In the genomic region with DNA sequence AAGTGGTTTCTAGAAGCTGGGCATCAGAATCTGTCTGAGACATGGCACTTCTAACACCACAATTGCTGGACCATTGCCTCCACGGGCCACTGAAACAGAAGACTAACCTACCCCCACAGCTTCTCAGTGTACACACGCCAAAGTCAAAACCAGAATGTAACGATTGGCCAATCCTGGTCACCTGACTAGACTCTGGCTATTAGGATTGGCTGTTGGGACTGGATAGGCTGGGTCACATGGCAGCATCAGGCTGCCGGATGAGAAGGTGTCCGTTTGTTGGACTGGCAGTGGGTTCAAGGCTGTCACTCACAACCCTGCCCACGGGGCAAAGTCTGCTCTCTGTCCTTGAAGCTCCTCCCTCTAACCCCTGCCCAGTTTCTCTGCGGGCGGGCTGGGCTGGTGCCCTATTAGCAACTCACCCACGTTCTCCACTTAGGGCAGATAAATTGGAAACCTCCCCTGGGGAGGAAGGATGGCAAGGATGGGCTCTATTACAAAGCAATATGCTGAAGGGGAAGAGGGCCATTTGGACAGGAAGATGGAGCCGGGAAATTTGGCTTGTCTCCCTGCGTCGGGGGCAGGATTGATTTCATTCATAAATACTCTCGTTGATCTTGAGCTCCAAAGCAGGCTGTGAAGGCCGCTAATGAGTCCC, we compare ENCODE assay signal across 24 mouse cellular contexts.
DNase-seq lines count a peak whose midpoint lies in the region; TF ChIP-seq lines count a peak whose summit lies in the region.
"Had no signal": no experiment of that assay in that cellular context is flagged by ENCODE, and none has a peak within 500 bp of the region (broad histone marks: within the 10 kb centered on the region; RNA-seq: fewer than 3 reads in every experiment).

No protein-coding gene starts in this region.

- no peak for TF ChIP-seq EP300 in CH12.LX (IDR thresholded peaks at IDR 0.05; ENCODE audit: low read length)

- H3K27me3 ChIP-seq in CH12.LX (replicated peaks): peaks cover 82% of the 10 kb centered on the region
- H3K27me3 ChIP-seq: embryonic facial prominence, embryonic 12.5 days; embryonic facial prominence, embryonic 15.5 days; Patski had no signal

- TF ChIP-seq RAD21 in CH12.LX (IDR thresholded peaks at IDR 0.05; ENCODE audit: low read depth, low read length): no peak

- dilution Hi-C loops in CH12.LX (cut with MboI; ENCODE audit: extremely low pct_ligation_motif_present, extremely low pct_unique_long_range_greater_than_20kb, low sequenced_read_pairs): no loop called here

- DNase-seq in left cerebral cortex, postnatal 4 days: peak; percentile 30
- DNase-seq in left cerebral cortex, adult 11 months (ENCODE audit: low spot score): no peak
- peak; percentile 6 for DNase-seq in CH12.LX (ENCODE audit: extremely low read depth)
- DNase-seq in ES-CJ7 (ENCODE audit: low read depth, low spot score): peak; percentile 63
- peak; percentile 57 for DNase-seq in testis, postnatal 14 days (ENCODE audit: low spot score)
- DNase-seq in layer of hippocampus, postnatal 10 days (ENCODE audit: low spot score in 2 of 2): no peak
- DNase-seq: adrenal gland, adult 8-10 months; adrenal gland, postnatal 25 days; cerebellum, adult 11-12 months; cerebellum, adult 8-10 months; cerebellum, postnatal 25 days; gastrocnemius, postnatal 10 days; gastrocnemius, postnatal 36 days; heart, adult 2 months; heart, postnatal 14 days; heart, postnatal 4 days had no signal

- no peaks in the 10 kb centered on the region for H3K9me3 ChIP-seq in CH12.LX (replicated peaks; ENCODE audit: low read length)
- H3K9me3 ChIP-seq: embryonic facial prominence, embryonic 12.5 days; embryonic facial prominence, embryonic 15.5 days; heart, embryonic 10.5 days; heart, embryonic 13.5 days had no signal

- no peak for TF ChIP-seq POLR2A in CH12.LX (IDR thresholded peaks at IDR 0.05; ENCODE audit: low read depth, low read length)

- H3K79me2 ChIP-seq in CH12.LX (replicated peaks; ENCODE audit: control insufficient read depth, extremely low read depth, insufficient read depth, poor library complexity, severe bottlenecking): no peaks in the 10 kb centered on the region

- in situ Hi-C loops in CH12.LX (cut with MboI; ENCODE audit: low pct_ligation_motif_present, low pct_unique_long_range_greater_than_20kb, low sequenced_read_pairs): loop anchor here (25.0 kb wide), 1 partner anchor 419 kb away; no protein-coding TSS in a partner anchor

- H3K9ac ChIP-seq in CH12.LX (ENCODE audit: insufficient read depth, low read depth): no peak overlapping the region
- H3K9ac ChIP-seq: embryonic facial prominence, embryonic 12.5 days; embryonic facial prominence, embryonic 15.5 days; heart, embryonic 13.5 days; hindbrain, embryonic 14.5 days had no signal

- H3K4me1 ChIP-seq in CH12.LX (ENCODE audit: control insufficient read depth in 1 of 2, insufficient read depth in 2 of 2): no peaks in the 10 kb centered on the region
- H3K4me1 ChIP-seq: embryonic facial prominence, embryonic 12.5 days; embryonic facial prominence, embryonic 15.5 days had no signal

- no peak overlapping the region for H3K27ac ChIP-seq in CH12.LX (ENCODE audit: insufficient read depth, low read depth)
- H3K27ac ChIP-seq: embryonic facial prominence, embryonic 12.5 days; embryonic facial prominence, embryonic 15.5 days; heart, adult 2 months; heart, embryonic 10.5 days; heart, embryonic 13.5 days; hindbrain, embryonic 14.5 days; hindbrain, postnatal 0 days had no signal

- H3K4me2 ChIP-seq in CH12.LX (ENCODE audit: insufficient read depth, low read depth, poor library complexity, severe bottlenecking): no peak overlapping the region
- H3K4me2 ChIP-seq: embryonic facial prominence, embryonic 12.5 days; embryonic facial prominence, embryonic 15.5 days; heart, embryonic 13.5 days; hindbrain, embryonic 14.5 days had no signal

- no peak for TF ChIP-seq CTCF in CH12.LX (conservative IDR thresholded peaks at IDR 0.05 in 1 of 2, IDR thresholded peaks at IDR 0.05 in 1 of 2; ENCODE audit: low read depth in 2 of 2, low read length in 2 of 2)

- no peaks in the 10 kb centered on the region for H3K36me3 ChIP-seq in CH12.LX (replicated peaks in 1 of 2; ENCODE audit: control insufficient read depth in 1 of 2, insufficient read depth in 1 of 2, low read length in 1 of 2)
- H3K36me3 ChIP-seq: embryonic facial prominence, embryonic 12.5 days; embryonic facial prominence, embryonic 15.5 days; G1E; heart, embryonic 10.5 days; heart, embryonic 13.5 days had no signal

- intact Hi-C loops in left cerebral cortex, postnatal 4 days (cut with DNase I): no loop called here

- H3K4me3 ChIP-seq in CH12.LX (replicated peaks in 1 of 3; ENCODE audit: low read depth in 2 of 3, low read length in 2 of 3, poor library complexity in 1 of 3): no peak overlapping the region
- H3K4me3 ChIP-seq: embryonic facial prominence, embryonic 12.5 days; embryonic facial prominence, embryonic 15.5 days; heart, adult 2 months; heart, embryonic 10.5 days; heart, embryonic 13.5 days had no signal

TF ChIP-seq in CH12.LX, 34 proteins besides CTCF, POLR2A, EP300 and RAD21:
- peak; percentile 42 for TF ChIP-seq USF2 (conservative IDR thresholded peaks at IDR 0.05; ENCODE audit: low read depth, low read length)
- TF ChIP-seq USF1 (IDR thresholded peaks at IDR 0.05; ENCODE audit: low read depth, low read length): peak; percentile 10; the same call in 1 of the 2 replicates
- TF ChIP-seq CHD2 (IDR thresholded peaks at IDR 0.05; ENCODE audit: low read length): no peak

Comparison
In these comparisons a context has a peak if more than half of its experiments do, and no peak if none do; other contexts are left out.
1. DNase-seq: peak in left cerebral cortex, postnatal 4 days (single experiment), CH12.LX (single experiment), ES-CJ7 (single experiment) and testis, postnatal 14 days (single experiment); none in left cerebral cortex, adult 11 months (single experiment) and layer of hippocampus, postnatal 10 days (0 of 2).